Mouse (Mus musculus): ENCODE measurements around the gene Cpe.

DNA sequence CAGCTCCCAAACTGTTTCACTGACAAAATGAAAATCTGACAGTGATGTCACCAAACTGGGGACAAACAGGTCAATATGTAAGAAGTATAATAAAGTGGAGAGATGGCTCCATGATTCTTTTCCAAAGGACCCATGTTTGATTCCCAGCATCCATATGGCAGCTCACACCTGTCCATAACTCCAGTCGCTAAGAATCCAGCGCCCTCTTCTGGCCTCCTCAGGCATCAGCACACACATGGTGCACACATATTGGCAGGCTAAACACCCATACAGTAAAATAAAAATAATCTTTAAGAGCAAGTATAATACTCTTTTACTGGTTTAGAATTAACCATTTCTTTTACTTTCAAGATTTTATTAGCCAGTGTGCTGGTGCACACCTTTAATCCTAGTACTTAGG lies 16.5 kb downstream of the Cpe start:
- TF ChIP-seq CTCF (IDR thresholded peaks at IDR 0.05; ENCODE audit: low read depth) = no peak
- no peak for TF ChIP-seq EP300 (IDR thresholded peaks at IDR 0.05; ENCODE audit: low read depth)

All from liver, embryonic 14.5 days (tissue).